Mouse (Mus musculus) intestine, embryonic 16.5 days (tissue): Measurements from ENCODE around the gene Wdr41. TPM values are rescaled to one million over a fixed set of nuclear protein-coding genes. Genes with fewer than 3 reads are reported as not detected.

Experiments used
- ATAC-seq: fragments of 200-750 bp; cut with Nextera tagmentation; 2 replicates; pipeline ENCODE4 v1.8.0; 2017; ENCODE audit warnings: moderate TSS enrichment, moderate library complexity
- H3K27ac ChIP-seq: fragments of 300-500 bp; sonication (generic); 2 replicates; pipeline ENCODE4 v1.5.1; 2014; ENCODE audit warnings: mild to moderate bottlenecking, low read length
- H3K27me3 ChIP-seq: fragments of 300-500 bp; sonication (generic); replicated peaks from 2 replicates; pipeline ENCODE4 v1.6.1; 2014; ENCODE audit warnings: low read length, control low read depth, mixed read lengths; ENCODE audit not compliant: control insufficient read depth, insufficient read depth
- H3K36me3 ChIP-seq: fragments of 300-500 bp; sonication (generic); 2 replicates; pipeline ENCODE4 v1.6.1; 2014; ENCODE audit warnings: low read length, control low read depth; ENCODE audit not compliant: control insufficient read depth, insufficient read depth
- H3K4me1 ChIP-seq: fragments of 300-500 bp; sonication (generic); 2 replicates; pipeline ENCODE4 v1.6.1; 2014; ENCODE audit warnings: low read length, control low read depth, mixed read lengths; ENCODE audit not compliant: control insufficient read depth, insufficient read depth
- H3K4me2 ChIP-seq: fragments of 300-500 bp; sonication (generic); 2 replicates; pipeline ENCODE4 v1.6.1; 2014; ENCODE audit warnings: low read depth, low read length, control low read depth
- H3K4me3 ChIP-seq: fragments of 300-500 bp; sonication (generic); 2 replicates; pipeline ENCODE4 v1.5.1; 2014; ENCODE audit warnings: mild to moderate bottlenecking, low read length
- H3K9ac ChIP-seq: fragments of 300-500 bp; sonication (generic); 2 replicates; pipeline ENCODE4 v1.6.1; 2014; ENCODE audit warnings: low read depth, low read length
- H3K9me3 ChIP-seq: fragments of 300-500 bp; sonication (generic); 2 replicates; pipeline ENCODE4 v1.6.1; 2016; ENCODE audit warnings: low read length, control low read depth; ENCODE audit not compliant: control insufficient read depth
- WGBS: fragments of 180-500 bp; shearing (Covaris S2); extraction: QIAGEN DNeasy Blood & Tissue Kit; methylation state at CpG from one replicate; pipeline ENCODE4 v1.1.7; 2014; 5-methylcytosine and 5-hydroxymethylcytosine counted together
- polyA plus RNA-seq: library from polyadenylated mRNA; unstranded; fragments of >200 nt; fragmentation: Nextera tagmentation; extraction: Ambion mirVana; gene quantifications from 2 replicates; pipeline ENCODE4 v1.2.1, GENCODE M21; 2015

The Wdr41 gene
- polyA plus RNA-seq, result 18.4 and 19.6 TPM in 2 replicates

DNA sequence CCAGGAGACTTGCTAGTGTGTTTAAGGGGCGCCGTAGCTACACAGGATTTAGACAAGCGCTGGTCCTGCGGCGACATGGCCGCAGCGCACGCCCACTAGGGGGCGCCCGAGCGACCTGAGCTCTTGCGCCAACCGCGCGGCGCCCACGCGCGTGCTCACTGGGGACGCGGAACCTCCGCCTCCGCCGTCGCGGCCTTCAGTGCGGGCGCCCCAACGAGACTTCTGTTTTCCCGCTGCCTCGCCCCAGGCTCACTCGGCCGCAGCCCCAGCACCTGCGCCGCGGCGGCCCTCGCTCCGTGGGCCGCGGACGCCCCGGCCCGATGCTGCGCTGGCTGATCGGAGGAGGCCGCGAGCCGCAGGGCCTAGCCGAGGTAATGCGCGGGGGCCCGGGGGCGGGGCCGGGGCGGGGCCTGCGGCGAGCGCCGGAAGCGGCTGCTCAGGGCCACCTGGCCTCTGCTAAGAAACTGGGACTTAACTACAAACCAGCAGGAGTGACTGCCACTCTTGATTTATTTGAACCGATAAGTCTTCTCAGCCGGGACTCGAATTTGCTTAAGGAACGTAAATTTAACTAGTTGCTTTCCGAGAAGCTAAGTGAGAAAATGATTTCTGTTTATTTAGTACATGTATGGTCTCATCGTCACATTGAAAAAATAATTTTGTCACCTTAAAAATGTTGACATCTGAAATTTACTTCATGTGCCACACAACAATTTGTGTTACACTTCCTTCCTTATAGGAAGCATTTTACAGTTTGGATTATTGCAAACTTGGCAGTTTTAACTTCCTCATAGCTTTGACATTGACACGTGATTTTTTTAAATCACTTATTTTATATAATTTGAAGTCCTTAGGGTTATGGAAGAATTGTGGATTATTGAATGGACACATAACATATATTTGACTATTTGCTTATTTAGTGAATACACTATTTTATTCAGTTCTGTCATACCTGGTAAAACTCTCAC lies at the start of gene Wdr41:
Gene Wdr41, plus strand, starts transcription at position 126 of the 968 bp plus-strand sequence.
- Histone ChIP-seq H3K4me1 (peaks cover 14% of the 10 kb centered on the region), H3K36me3 (no peaks in the 10 kb centered on the region), H3K27me3 (no peaks in the 10 kb centered on the region), H3K9me3 (no peaks in the 10 kb centered on the region), H3K4me2 (peak within 1 kb of the TSS; percentile 61), H3K9ac (peak within 1 kb of the TSS; percentile 97), H3K27ac (peak within 1 kb of the TSS; percentile 99), H3K4me3 (peak within 1 kb of the TSS; percentile 76)
- 2% methylated on average over 66 of the region's 68 CpGs for WGBS
- peak; percentile 99 for ATAC-seq

DNA sequence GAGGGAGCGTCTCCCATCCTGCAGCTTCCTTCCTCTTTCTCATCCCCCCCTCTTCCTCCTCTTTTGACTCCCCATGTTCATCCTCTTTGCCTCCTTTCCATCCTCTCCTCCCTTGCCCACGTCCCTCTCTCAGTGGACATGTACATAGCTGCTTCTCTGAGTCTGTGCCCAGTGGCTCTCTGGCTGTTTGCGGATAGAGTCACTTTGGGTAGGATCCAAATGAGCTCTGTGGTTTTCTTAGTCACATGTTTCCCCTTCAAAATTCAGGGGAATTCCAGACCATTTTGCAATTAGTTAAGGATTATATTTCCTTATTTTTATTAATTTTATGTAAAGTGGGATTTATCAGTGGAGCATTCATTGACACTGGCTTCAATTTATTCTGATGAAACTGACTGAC lies 48.1 kb upstream of the Wdr41 start:
- Histone ChIP-seq H3K36me3 (no peaks in the 10 kb centered on the region), H3K9me3 (no peaks in the 10 kb centered on the region), H3K4me1 (no peaks in the 10 kb centered on the region), H3K27ac (no peak overlapping the region), H3K27me3 (no peaks in the 10 kb centered on the region), H3K4me3 (no peak overlapping the region), H3K9ac (no peak overlapping the region), H3K4me2 (no peak overlapping the region)
- ATAC-seq, result no peak
- WGBS, result 68% methylated on average over 3 of the region's 3 CpGs

- ATAC-seq, result no peak
These were observed 37.7 kb upstream of the Wdr41 start for GRCm38 (mm10) chr13:94938418-94938817.

GRCm38 (mm10) chr13:94940104-94940503 lies 36.0 kb upstream of the Wdr41 start:
- Histone ChIP-seq H3K27me3 (peaks cover 2% of the 10 kb centered on the region; the same call in 1 of the 2 replicates), H3K36me3 (no peaks in the 10 kb centered on the region), H3K4me3 (no peak overlapping the region), H3K9me3 (no peaks in the 10 kb centered on the region), H3K4me1 (no peaks in the 10 kb centered on the region), H3K4me2 (no peak overlapping the region), H3K27ac (no peak overlapping the region), H3K9ac (no peak overlapping the region)
- ATAC-seq, result no peak
- 73% methylated on average over 5 of the region's 5 CpGs for WGBS

More at GRCm38 (mm10) chr13:94938418-94938817, 37.7 kb upstream of the Wdr41 start:
- Histone ChIP-seq H3K27ac (no peak overlapping the region), H3K4me1 (no peaks in the 10 kb centered on the region), H3K9me3 (no peaks in the 10 kb centered on the region), H3K4me3 (no peak overlapping the region), H3K27me3 (peaks cover 2% of the 10 kb centered on the region; the same call in 1 of the 2 replicates), H3K4me2 (no peak overlapping the region), H3K9ac (no peak overlapping the region), H3K36me3 (no peaks in the 10 kb centered on the region)
- 67% methylated on average over 5 of the region's 5 CpGs for WGBS

GRCm38 (mm10) chr13:94941230-94941629 lies 34.9 kb upstream of the Wdr41 start:
- Histone ChIP-seq H3K9ac (no peak overlapping the region), H3K9me3 (no peaks in the 10 kb centered on the region), H3K4me2 (no peak overlapping the region), H3K4me1 (no peaks in the 10 kb centered on the region), H3K36me3 (no peaks in the 10 kb centered on the region), H3K4me3 (no peak overlapping the region), H3K27me3 (peaks cover 2% of the 10 kb centered on the region; the same call in 1 of the 2 replicates), H3K27ac (no peak overlapping the region)
- 17% methylated on average over 4 of the region's 4 CpGs for WGBS
- ATAC-seq, result no peak

DNA sequence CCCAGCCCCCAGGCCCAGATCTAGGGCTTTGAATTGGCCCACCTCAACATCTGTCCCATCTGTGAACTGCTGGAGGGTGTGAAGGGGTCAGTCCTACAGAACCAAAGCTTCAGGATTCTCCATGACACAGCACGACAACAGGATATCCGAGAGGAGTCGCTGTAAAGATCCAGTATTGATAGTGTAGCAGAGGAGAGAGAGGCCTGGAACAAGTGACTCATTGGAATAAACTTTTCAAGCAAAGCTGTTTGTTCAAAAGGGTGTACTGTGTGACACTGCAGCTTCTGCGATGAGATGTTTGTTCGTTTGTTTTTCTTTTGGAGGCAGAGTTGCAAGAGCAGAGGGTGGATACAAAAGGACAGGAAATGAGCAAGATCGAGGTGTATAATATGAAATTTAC lies 20.2 kb upstream of the Wdr41 start:
- no peak overlapping the region for H3K27ac ChIP-seq
- H3K9me3 ChIP-seq, result no peaks in the 10 kb centered on the region
- ATAC-seq, result no peak
- no peak overlapping the region for H3K4me3 ChIP-seq
- H3K4me2 ChIP-seq, result no peak overlapping the region
- H3K4me1 ChIP-seq, result no peaks in the 10 kb centered on the region
- 60% methylated on average over 6 of the region's 6 CpGs for WGBS
- H3K27me3 ChIP-seq, result no peaks in the 10 kb centered on the region
- H3K36me3 ChIP-seq, result no peaks in the 10 kb centered on the region
- H3K9ac ChIP-seq, result no peak overlapping the region

DNA sequence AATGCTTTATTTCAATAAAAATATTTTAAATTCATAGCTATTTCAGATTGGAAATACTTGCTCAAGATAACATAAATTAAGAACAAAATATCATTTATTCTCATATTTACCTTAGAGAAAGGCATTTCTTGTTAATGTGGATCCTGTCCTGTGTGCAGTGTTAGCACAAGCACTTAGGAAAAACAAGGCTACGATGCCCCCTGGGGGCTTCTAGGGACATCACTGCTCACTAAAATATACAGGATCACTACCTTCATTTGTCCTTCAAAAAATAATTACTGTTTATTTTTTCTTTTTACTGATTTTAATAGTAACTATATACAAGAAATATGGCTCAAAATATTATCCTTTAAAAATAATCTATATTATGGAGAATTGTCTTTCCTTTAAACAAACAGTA lies 18.2 kb upstream of the Wdr41 start:
- no peak for ATAC-seq
- Histone ChIP-seq H3K4me1 (no peaks in the 10 kb centered on the region), H3K27me3 (no peaks in the 10 kb centered on the region), H3K9me3 (no peaks in the 10 kb centered on the region), H3K27ac (no peak overlapping the region), H3K4me2 (no peak overlapping the region), H3K9ac (no peak overlapping the region), H3K4me3 (no peak overlapping the region), H3K36me3 (no peaks in the 10 kb centered on the region)
- WGBS, result 63% methylated on average over 1 of the region's 1 CpGs

DNA sequence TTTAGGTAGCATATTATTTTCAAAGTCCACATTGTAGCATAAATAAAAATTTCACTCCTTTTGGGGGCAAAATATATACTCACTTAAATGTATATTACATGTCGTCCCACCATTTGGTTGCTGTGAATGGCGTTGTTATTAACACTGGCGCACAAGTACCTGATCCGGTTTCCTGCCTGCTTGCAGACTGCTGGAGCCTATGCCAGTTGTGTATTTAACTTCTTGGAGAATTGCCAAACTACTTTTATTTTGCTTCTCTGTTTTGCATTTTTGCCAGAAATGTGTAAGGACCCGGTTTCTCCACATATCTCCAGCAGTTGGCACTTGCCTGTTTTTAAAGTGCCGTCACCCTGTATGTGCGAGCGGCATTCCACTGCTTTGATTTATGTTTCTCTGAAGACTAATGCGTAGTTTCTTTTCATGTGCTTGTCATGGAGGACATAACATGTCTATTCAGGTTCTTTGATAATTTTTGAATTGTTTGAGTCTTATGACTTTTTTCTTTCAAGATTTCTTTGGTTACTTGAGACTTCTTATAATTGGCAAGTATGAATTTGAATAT lies 6.1 kb upstream of the Wdr41 start:
- no peaks in the 10 kb centered on the region for H3K9me3 ChIP-seq
- H3K4me2 ChIP-seq, result no peak overlapping the region
- no peaks in the 10 kb centered on the region for H3K36me3 ChIP-seq
- no peak overlapping the region for H3K9ac ChIP-seq
- ATAC-seq, result no peak
- no peaks in the 10 kb centered on the region for H3K27me3 ChIP-seq
- H3K4me1 ChIP-seq, result no peaks in the 10 kb centered on the region
- H3K4me3 ChIP-seq, result no peak overlapping the region
- H3K27ac ChIP-seq, result no peak overlapping the region
- WGBS, result 59% methylated on average over 9 of the region's 9 CpGs

GRCm38 (mm10) chr13:94975828-94976218 lies 321 bp upstream of the Wdr41 start:
- no peaks in the 10 kb centered on the region for H3K27me3 ChIP-seq

More at GRCm38 (mm10) chr13:94975828-94976218, 321 bp upstream of the Wdr41 start:
- Histone ChIP-seq H3K27ac (peak overlapping the region; percentile 99), H3K9ac (peak overlapping the region; percentile 97), H3K4me1 (peaks cover 14% of the 10 kb centered on the region), H3K36me3 (no peaks in the 10 kb centered on the region), H3K9me3 (no peaks in the 10 kb centered on the region), H3K4me3 (peak overlapping the region; percentile 76), H3K4me2 (peak overlapping the region; percentile 61)
- ATAC-seq, result peak; percentile 55
- WGBS, result 13% methylated on average over 9 of the region's 9 CpGs
